9 mouse cellular contexts compared by ENCODE assay signal in genomic region chr6:35255017-35255416, GRCm38 (mm10). TPM values are rescaled to one million over a fixed set of nuclear protein-coding genes. Genes with fewer than 3 reads are reported as not detected.
DNase-seq lines count a peak whose midpoint lies in the region; ATAC-seq and TF ChIP-seq lines count a peak whose summit lies in the region.
"Had no signal": no experiment of that assay in that cellular context is flagged by ENCODE, and none has a peak within 500 bp of the region (broad histone marks: within the 10 kb centered on the region; RNA-seq: fewer than 3 reads in every experiment).

No protein-coding gene starts in this region.

- no peaks in the 10 kb centered on the region for H3K9me3 ChIP-seq in heart, embryonic 11.5 days (replicated peaks; ENCODE audit: control insufficient read depth, low read length)
- no peaks in the 10 kb centered on the region for H3K9me3 ChIP-seq in MEL (replicated peaks; ENCODE audit: insufficient read depth, low read length)
- no peaks in the 10 kb centered on the region for H3K9me3 ChIP-seq in hindbrain, embryonic 12.5 days (replicated peaks)
- no peaks in the 10 kb centered on the region for H3K9me3 ChIP-seq in liver, embryonic 15.5 days (replicated peaks)

- WGBS in heart, embryonic 11.5 days (ENCODE audit: insufficient replicate concordance): 56% methylated on average over 12 of the region's 12 CpGs
- 76% methylated on average over 12 of the region's 12 CpGs for WGBS in hindbrain, embryonic 12.5 days
- WGBS in liver, embryonic 15.5 days (ENCODE audit: insufficient replicate concordance): 34% methylated on average over 12 of the region's 12 CpGs

- H3K79me2 ChIP-seq in MEL (ENCODE audit: control insufficient read depth, insufficient read depth, low read length, poor library complexity): peaks cover 19% of the 10 kb centered on the region

- no peak for ATAC-seq in heart, embryonic 11.5 days (replicated peaks; ENCODE audit: insufficient number of reproducible peaks, low FRiP score, low TSS enrichment)
- ATAC-seq in hindbrain, embryonic 12.5 days (ENCODE audit: low FRiP score): no peak
- peak; percentile 41 for ATAC-seq in liver, embryonic 15.5 days (ENCODE audit: insufficient read depth)

- no peak for TF ChIP-seq RAD21 in MEL (IDR thresholded peaks at IDR 0.05; ENCODE audit: low read depth, low read length)

- TF ChIP-seq CTCF in MEL (IDR thresholded peaks at IDR 0.05 in 2 of 3, conservative IDR thresholded peaks at IDR 0.05 in 1 of 3; ENCODE audit: control insufficient read depth in 1 of 3, insufficient read depth in 1 of 3, low read depth in 2 of 3, low read length in 3 of 3, poor library complexity in 1 of 3, severe bottlenecking in 1 of 3): no peak

- no peaks in the 10 kb centered on the region for H3K36me3 ChIP-seq in heart, embryonic 11.5 days (ENCODE audit: control insufficient read depth, insufficient read depth, low read length)
- H3K36me3 ChIP-seq in MEL (ENCODE audit: control insufficient read depth in 1 of 2, insufficient read depth in 2 of 2, low read length in 2 of 2): peaks cover 0 to 40% of the 10 kb centered on the region in 2 experiments; a peak in 2 of 4 replicates
- H3K36me3 ChIP-seq in hindbrain, embryonic 12.5 days: no peaks in the 10 kb centered on the region
- 0 out of 2 replicates have a peak, but pooled peaks cover 13% of the 10 kb centered on the region for H3K36me3 ChIP-seq in liver, embryonic 15.5 days (replicated peaks)

- H3K27me3 ChIP-seq in heart, embryonic 11.5 days (ENCODE audit: control insufficient read depth, insufficient read depth, low read length): no peaks in the 10 kb centered on the region
- no peaks in the 10 kb centered on the region for H3K27me3 ChIP-seq in MEL (ENCODE audit: control insufficient read depth in 1 of 2, insufficient read depth in 2 of 2, low read length in 2 of 2)
- H3K27me3 ChIP-seq in hindbrain, embryonic 12.5 days: no peaks in the 10 kb centered on the region
- H3K27me3 ChIP-seq in liver, embryonic 15.5 days: no peaks in the 10 kb centered on the region

- peak overlapping the region; percentile 77 for H3K4me2 ChIP-seq in heart, embryonic 11.5 days
- H3K4me2 ChIP-seq in hindbrain, embryonic 12.5 days (replicated peaks): peak overlapping the region; percentile 60
- H3K4me2 ChIP-seq in liver, embryonic 15.5 days: peak overlapping the region; percentile 80

- peaks cover 58% of the 10 kb centered on the region for H3K4me1 ChIP-seq in heart, embryonic 11.5 days (ENCODE audit: control insufficient read depth, insufficient read depth, low read length)
- H3K4me1 ChIP-seq in MEL (ENCODE audit: control insufficient read depth in 1 of 2, insufficient read depth in 2 of 2, low read length in 2 of 2): peaks cover 31 to 38% of the 10 kb centered on the region in 2 experiments
- peaks cover 27% of the 10 kb centered on the region for H3K4me1 ChIP-seq in hindbrain, embryonic 12.5 days
- H3K4me1 ChIP-seq in liver, embryonic 15.5 days (replicated peaks): peaks cover 69% of the 10 kb centered on the region

- TF ChIP-seq EP300 in MEL (IDR thresholded peaks at IDR 0.05; ENCODE audit: low read depth in 1 of 2, low read length in 2 of 2): no peak; a peak in 1 of 4 replicates

- peak overlapping the region; percentile 75 for H3K4me3 ChIP-seq in heart, embryonic 11.5 days (ENCODE audit: low read depth, low read length)
- peak overlapping the region; percentile 36 to 87; a peak in 1 of 4 replicates for H3K4me3 ChIP-seq in MEL (ENCODE audit: control insufficient read depth in 1 of 2, insufficient read depth in 1 of 2, low read depth in 2 of 2, low read length in 2 of 2)
- H3K4me3 ChIP-seq in hindbrain, embryonic 12.5 days: no peak overlapping the region
- peak overlapping the region; percentile 85 for H3K4me3 ChIP-seq in liver, embryonic 15.5 days (replicated peaks)

- H3K9ac ChIP-seq in heart, embryonic 11.5 days (ENCODE audit: low read depth, low read length): peak overlapping the region; percentile 89
- peak overlapping the region; percentile 13 for H3K9ac ChIP-seq in MEL (ENCODE audit: control insufficient read depth, low read depth, low read length, poor library complexity, severe bottlenecking)
- no peak overlapping the region for H3K9ac ChIP-seq in hindbrain, embryonic 12.5 days
- H3K9ac ChIP-seq in liver, embryonic 15.5 days: peak overlapping the region; percentile 94

- no peak for TF ChIP-seq POLR2A in MEL (IDR thresholded peaks at IDR 0.05; ENCODE audit: control insufficient read depth in 1 of 2, insufficient read depth in 1 of 2, low read depth in 1 of 2, low read length in 2 of 2, poor library complexity in 1 of 2)

- DNase-seq in heart, adult 11 months: no peak
- DNase-seq in MEL (ENCODE audit: low read depth, low spot score): peak; percentile 26
- no peak for DNase-seq in ovary, postnatal 36 days (ENCODE audit: low spot score)
- no peak for DNase-seq in frontal cortex, postnatal 25 days (ENCODE audit: low spot score in 2 of 2)
- DNase-seq in frontal cortex, postnatal 14 days (ENCODE audit: low spot score in 2 of 2): no peak

- H3K27ac ChIP-seq in heart, embryonic 11.5 days (ENCODE audit: low read depth, low read length): peak overlapping the region; percentile 96
- no peak overlapping the region; the same call in 1 of the 2 replicates for H3K27ac ChIP-seq in MEL (ENCODE audit: control insufficient read depth, low read depth, low read length)
- 0 out of 2 replicates have a peak overlapping the region, but pooled peaks have one; percentile 40 for H3K27ac ChIP-seq in hindbrain, embryonic 12.5 days
- peak overlapping the region; percentile 99 for H3K27ac ChIP-seq in liver, embryonic 15.5 days (replicated peaks)

TF ChIP-seq in MEL, 35 proteins besides CTCF, POLR2A, EP300 and RAD21:
- TF ChIP-seq ETS1 (IDR thresholded peaks at IDR 0.05; ENCODE audit: low read depth, low read length) (no peak), MXI1 (IDR thresholded peaks at IDR 0.05; ENCODE audit: low read depth, low read length) (peak; percentile 18; the same call in 1 of the 2 replicates), BHLHE40 (IDR thresholded peaks at IDR 0.05; ENCODE audit: borderline replicate concordance, low read depth, low read length) (peak; percentile 84)
TF ChIP-seq in MEL: peak in this region for 2.

RNA-seq across cellular contexts. Expression of gene Slc13a4, which starts 52.9 kb away (rescaled TPM):
- 2.4 and 2.7 TPM in 2 replicates for polyA plus RNA-seq in heart, embryonic 11.5 days (2014; fragmentation: Nextera tagmentation; extraction: Ambion mirVana)
- total RNA-seq in MEL (2012; rRNA removed): not detected in 2 replicates
- under 1 TPM in 1 of 2 experiments, not detected in 1; 0.14 TPM for polyA plus RNA-seq in MEL (2012; ENCODE audit: insufficient read depth in 1 of 2, insufficient read length in 2 of 2, low read depth in 1 of 2, low replicate concordance in 2 of 2, missing spikeins in 1 of 2)
- 0.77 and 1.3 TPM in 2 replicates for polyA plus RNA-seq in hindbrain, embryonic 12.5 days (2016; fragmentation: Nextera tagmentation; extraction: Ambion mirVana)
- polyA plus RNA-seq in liver, embryonic 15.5 days (2015; fragmentation: Nextera tagmentation; extraction: Ambion mirVana): 0.06 and 0.07 TPM in 2 replicates
- polyA plus RNA-seq: small intestine, adult 2 months had no signal
